Mouse (Mus musculus) skeletal muscle tissue, adult 2 months (tissue): ENCODE measurements around the gene Myo1h.
A peak's percentile ranks its signal among the peaks of the same experiment; 100 is the strongest.

Source experiments
- DNase-seq: peaks from one replicate; pipeline ENCODE4 v3.0.0-alpha.2; 2012; ENCODE audit warnings: low read depth, low spot score

The Myo1h gene

GRCm38 (mm10) chr5:114359586-114359985, 70.6 kb downstream of the Myo1h start:
- DNase-seq: no peak

- DNase-seq: no peak
Observed at GRCm38 (mm10) chr5:114360968-114361367, 72.0 kb downstream of the Myo1h start.

- no peak for DNase-seq
Observed at GRCm38 (mm10) chr5:114365043-114365752, 76.2 kb downstream of the Myo1h start.

GRCm38 (mm10) chr5:114368121-114368520, 79.2 kb downstream of the Myo1h start:
- no peak for DNase-seq

GRCm38 (mm10) chr5:114368803-114369496, 80.0 kb downstream of the Myo1h start:
- no peak for DNase-seq

- DNase-seq: no peak
Observed at GRCm38 (mm10) chr5:114369921-114370320, 81.0 kb downstream of the Myo1h start.

GRCm38 (mm10) chr5:114370371-114370776, 81.4 kb downstream of the Myo1h start:
- peak; percentile 61 for DNase-seq

- DNase-seq: no peak
Observed at GRCm38 (mm10) chr5:114371331-114371730, 82.4 kb downstream of the Myo1h start.

GRCm38 (mm10) chr5:114371731-114372473, 82.9 kb downstream of the Myo1h start:
- DNase-seq: no peak

- DNase-seq: no peak
Observed at GRCm38 (mm10) chr5:114372565-114372964, 83.6 kb downstream of the Myo1h start.

GRCm38 (mm10) chr5:114373174-114373573, 84.2 kb downstream of the Myo1h start:
- no peak for DNase-seq

- DNase-seq: no peak
Observed at GRCm38 (mm10) chr5:114373581-114373980, 84.6 kb downstream of the Myo1h start.

GRCm38 (mm10) chr5:114374409-114375213, 85.6 kb downstream of the Myo1h start:
- no peak for DNase-seq

- no peak for DNase-seq
Observed at GRCm38 (mm10) chr5:114378177-114378920, 89.4 kb downstream of the Myo1h start.

- no peak for DNase-seq
Observed at GRCm38 (mm10) chr5:114378936-114379335, 90.0 kb downstream of the Myo1h start.

GRCm38 (mm10) chr5:114379763-114380162, 90.8 kb downstream of the Myo1h start:
- no peak for DNase-seq

GRCm38 (mm10) chr5:114380209-114381012, 91.4 kb downstream of the Myo1h start, which contains the start of the genes Kctd10 and Ube3b:
Kctd10 (minus strand) TSS chr5:114380508.
Ube3b (plus strand) TSS chr5:114380607.
- DNase-seq: peak; percentile 79

GRCm38 (mm10) chr5:114381013-114381351, 92.0 kb downstream of the Myo1h start:
- no peak for DNase-seq

- no peak for DNase-seq
Observed at GRCm38 (mm10) chr5:114383184-114383904, 94.4 kb downstream of the Myo1h start.
